Mouse (Mus musculus) MEL (cell line): ENCODE results near the gene Ccdc141. TPM values are rescaled to one million over a fixed set of nuclear protein-coding genes. Genes with fewer than 3 reads are reported as not detected.

Experiments used
- DNase-seq: peaks from one replicate; pipeline ENCODE4 v3.0.0; 2011; ENCODE audit warnings: low read depth, low spot score
- H3K27ac ChIP-seq: 2 replicates; pipeline ENCODE4 v1.5.1; 2012; ENCODE audit warnings: low read depth, mild to moderate bottlenecking, control low read depth, low read length, moderate library complexity; ENCODE audit not compliant: control insufficient read depth
- H3K27me3 ChIP-seq, 2 experiments: fragments of 150-350 bp in 1 of 2; sonication (generic) in 1 of 2; 2 replicates each; pipeline ENCODE4 v1.6.1; 2012; ENCODE audit warnings: low read length in 2 of 2, mild to moderate bottlenecking in 2 of 2, improper control_type of control experiment in 1 of 2, moderate library complexity in 1 of 2; ENCODE audit not compliant: insufficient read depth in 2 of 2, control insufficient read depth in 1 of 2
- H3K36me3 ChIP-seq, 2 experiments: 2 replicates each; pipeline ENCODE4 v1.6.1; 2012 to 2014; ENCODE audit warnings: low read length in 2 of 2, improper control_type of control experiment in 1 of 2, inconsistent platforms in 1 of 2, mild to moderate bottlenecking in 1 of 2; ENCODE audit not compliant: insufficient read depth in 2 of 2, control insufficient read depth in 1 of 2
- H3K4me1 ChIP-seq, 2 experiments: fragments of 150-350 bp in 1 of 2; sonication (generic) in 1 of 2; 2 replicates each; pipeline ENCODE4 v1.6.1; 2012; ENCODE audit warnings: low read length in 2 of 2, improper control_type of control experiment in 1 of 2, mild to moderate bottlenecking in 1 of 2; ENCODE audit not compliant: insufficient read depth in 2 of 2, control insufficient read depth in 1 of 2
- H3K4me3 ChIP-seq, 2 experiments: fragments of 150-350 bp in 1 of 2; sonication (generic) in 1 of 2; 2 replicates each; pipeline ENCODE4 v1.5.1; 2012; ENCODE audit warnings: low read depth in 2 of 2, low read length in 2 of 2, mild to moderate bottlenecking in 2 of 2, moderate library complexity in 2 of 2, control low read depth in 1 of 2, improper control_type of control experiment in 1 of 2; ENCODE audit not compliant: control insufficient read depth in 1 of 2, insufficient read depth in 1 of 2
- H3K79me2 ChIP-seq: 2 replicates; pipeline ENCODE4 v1.6.1; 2012; ENCODE audit warnings: mild to moderate bottlenecking, low read length, moderate library complexity; ENCODE audit not compliant: control insufficient read depth, poor library complexity, insufficient read depth
- H3K9ac ChIP-seq: 2 replicates; pipeline ENCODE4 v1.6.1; 2012; ENCODE audit warnings: low read depth, mild to moderate bottlenecking, control low read depth, low read length, moderate library complexity; ENCODE audit not compliant: control insufficient read depth, poor library complexity, severe bottlenecking
- H3K9me3 ChIP-seq: fragments of 150-350 bp; sonication (generic); replicated peaks from 2 replicates; pipeline ENCODE4 v1.6.1; 2012; ENCODE audit warnings: mild to moderate bottlenecking, low read length, improper control_type of control experiment, moderate library complexity; ENCODE audit not compliant: insufficient read depth
- CHD2 ChIP-seq: IDR thresholded peaks from 2 replicates; pipeline ENCODE4 v1.6.1; 2011; ENCODE audit warnings: low read length, improper control_type of control experiment
- E2F4 ChIP-seq: IDR thresholded peaks from 2 replicates; pipeline ENCODE4 v1.6.1; 2011; ENCODE audit warnings: low read depth, low read length, improper control_type of control experiment, borderline replicate concordance
- GABPA ChIP-seq: IDR thresholded peaks from 2 replicates; pipeline ENCODE4 v1.6.1; 2012; ENCODE audit warnings: low read depth, mild to moderate bottlenecking, inconsistent platforms, low read length, improper control_type of control experiment, moderate library complexity
- HCFC1 ChIP-seq: IDR thresholded peaks from 2 replicates; pipeline ENCODE4 v1.6.1; 2012; ENCODE audit warnings: low read depth, mild to moderate bottlenecking, inconsistent platforms, low read length, improper control_type of control experiment, moderate library complexity
- JUND ChIP-seq: IDR thresholded peaks from 2 replicates; pipeline ENCODE4 v1.6.1; 2011; ENCODE audit warnings: low read depth, mild to moderate bottlenecking, improper control_type of control experiment, low read length
- MAFK ChIP-seq: IDR thresholded peaks from 2 replicates; pipeline ENCODE4 v1.6.1; 2011; ENCODE audit warnings: low read depth, mild to moderate bottlenecking, low read length, improper control_type of control experiment, borderline replicate concordance
- MAZ ChIP-seq: IDR thresholded peaks from 2 replicates; pipeline ENCODE4 v1.6.1; 2012; ENCODE audit warnings: low read depth, mild to moderate bottlenecking, inconsistent platforms, low read length, improper control_type of control experiment
- MEF2A ChIP-seq: IDR thresholded peaks from 2 replicates; pipeline ENCODE4 v1.6.1; 2014; ENCODE audit warnings: low read depth, mild to moderate bottlenecking, inconsistent platforms, low read length, improper control_type of control experiment; ENCODE audit not compliant: poor library complexity, insufficient replicate concordance, severe bottlenecking; ENCODE audit errors: extremely low read depth
- MXI1 ChIP-seq: IDR thresholded peaks from 2 replicates; pipeline ENCODE4 v1.6.1; 2011; ENCODE audit warnings: mild to moderate bottlenecking, low read depth, low read length, improper control_type of control experiment
- NELFE ChIP-seq: IDR thresholded peaks from 2 replicates; pipeline ENCODE4 v1.6.1; 2011; ENCODE audit warnings: low read depth, low read length, improper control_type of control experiment
- NRF1 ChIP-seq: IDR thresholded peaks from 2 replicates; pipeline ENCODE4 v1.6.1; 2014; ENCODE audit warnings: low read depth, mild to moderate bottlenecking, inconsistent platforms, low read length, improper control_type of control experiment, moderate library complexity; ENCODE audit not compliant: poor library complexity, insufficient read depth, severe bottlenecking
- POLR2A ChIP-seq, 2 experiments: IDR thresholded peaks; 2 replicates each; pipeline ENCODE4 v1.6.1; 2011 to 2012; ENCODE audit warnings: low read length in 2 of 2, mild to moderate bottlenecking in 2 of 2, control low read depth in 1 of 2, improper control_type of control experiment in 1 of 2, low read depth in 1 of 2, moderate library complexity in 1 of 2; ENCODE audit not compliant: control insufficient read depth in 1 of 2, insufficient read depth in 1 of 2, poor library complexity in 1 of 2
- POLR2AphosphoS2 ChIP-seq: IDR thresholded peaks from 2 replicates; pipeline ENCODE4 v1.6.1; 2011; ENCODE audit warnings: low read length, improper control_type of control experiment
- POLR2AphosphoS5 ChIP-seq: IDR thresholded peaks from 2 replicates; pipeline ENCODE4 v1.6.1; 2012; ENCODE audit warnings: low read depth, borderline replicate concordance, mild to moderate bottlenecking, inconsistent platforms, low read length, moderate library complexity, mixed read lengths
- SIN3A ChIP-seq: IDR thresholded peaks from 2 replicates; pipeline ENCODE4 v1.6.1; 2012; ENCODE audit warnings: low read length, improper control_type of control experiment, inconsistent platforms
- TAL1 ChIP-seq: IDR thresholded peaks from 2 replicates; pipeline ENCODE4 v1.6.1; 2012; ENCODE audit warnings: mild to moderate bottlenecking, inconsistent platforms, low read length, moderate library complexity, mixed read lengths
- UBTF ChIP-seq: IDR thresholded peaks from 2 replicates; pipeline ENCODE4 v1.6.1; 2012; ENCODE audit warnings: low read depth, mild to moderate bottlenecking, inconsistent platforms, low read length, improper control_type of control experiment, moderate library complexity, borderline replicate concordance; ENCODE audit not compliant: insufficient read depth
- USF1 ChIP-seq: IDR thresholded peaks from 2 replicates; pipeline ENCODE4 v1.6.1; 2014; ENCODE audit warnings: low read depth, mild to moderate bottlenecking, inconsistent platforms, low read length, improper control_type of control experiment, moderate library complexity
- USF2 ChIP-seq, 2 experiments: IDR thresholded peaks; 2 replicates each; pipeline ENCODE4 v1.6.1; 2011 to 2012; ENCODE audit warnings: improper control_type of control experiment in 2 of 2, low read length in 2 of 2, borderline replicate concordance in 1 of 2, inconsistent platforms in 1 of 2, low read depth in 1 of 2, mild to moderate bottlenecking in 1 of 2; ENCODE audit not compliant: insufficient read depth in 1 of 2
- ZC3H11A ChIP-seq: IDR thresholded peaks from 2 replicates; pipeline ENCODE4 v1.6.1; 2012; ENCODE audit warnings: low read depth, mild to moderate bottlenecking, inconsistent platforms, low read length, improper control_type of control experiment
- ZMIZ1 ChIP-seq: IDR thresholded peaks from 2 replicates; pipeline ENCODE4 v1.6.1; 2012; ENCODE audit warnings: low read depth, mild to moderate bottlenecking, inconsistent platforms, low read length, improper control_type of control experiment, moderate library complexity
- ZNF384 ChIP-seq: IDR thresholded peaks from 2 replicates; pipeline ENCODE4 v1.6.1; 2012; ENCODE audit warnings: low read depth, mild to moderate bottlenecking, inconsistent platforms, low read length, improper control_type of control experiment
- polyA plus RNA-seq, 2 experiments: library from polyadenylated mRNA; stranded (reverse) in 1 of 2; unstranded in 1 of 2; fragments of >175 nt in 1 of 2; fragments of >200 nt in 1 of 2; gene quantifications; 2 replicates each; pipeline versions ENCODE4 v1.2.1 to v1.2.4; 2012; ENCODE audit warnings: low replicate concordance in 2 of 2, low read depth in 1 of 2; ENCODE audit not compliant: insufficient read length in 2 of 2, insufficient read depth in 1 of 2, missing spikeins in 1 of 2
- total RNA-seq: library from RNA; depleted of rRNA; stranded (reverse); fragments of 300-350 nt; gene quantifications from 2 replicates; pipeline ENCODE4 v1.2.3, GENCODE M21; 2012

The Ccdc141 gene
- total and polyA plus RNA-seq, 3 experiments, result 0.54 to 1.1 TPM; not detected in 1

DNA sequence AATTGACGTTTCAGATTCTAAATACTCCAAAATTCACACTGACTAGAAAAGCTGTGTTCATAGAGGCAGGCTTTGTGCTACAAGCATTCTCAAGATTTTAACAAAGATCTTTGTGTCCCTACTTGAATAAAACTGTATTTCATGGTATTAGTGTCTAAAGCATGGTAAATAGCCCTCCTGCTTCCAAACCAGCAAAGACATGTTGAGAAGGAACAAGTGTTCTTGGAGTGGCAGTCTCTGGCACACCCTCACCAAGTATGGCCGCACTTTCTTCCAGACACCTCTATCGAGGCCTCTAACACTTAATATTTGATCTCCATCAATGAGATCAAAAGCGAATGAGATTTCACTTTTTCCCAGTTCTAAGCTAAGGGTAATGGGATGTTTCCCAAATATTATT, 78.7 kb downstream of the Ccdc141 start:
- H3K9me3 ChIP-seq, result no peaks in the 10 kb centered on the region
- H3K27ac ChIP-seq, result no peak overlapping the region
- TF ChIP-seq POLR2AphosphoS5 (no peak), UBTF (no peak), MXI1 (no peak), NRF1 (no peak), POLR2A (IDR thresholded peaks at IDR 0.05; ENCODE audit: control insufficient read depth in 1 of 2, insufficient read depth in 1 of 2, low read depth in 1 of 2, low read length in 2 of 2, poor library complexity in 1 of 2) (no peak), MAFK (no peak), CHD2 (no peak), MAZ (no peak), ZNF384 (no peak), USF1 (no peak), ZC3H11A (no peak)

GRCm38 (mm10) chr2:77085313-77085712, 85.1 kb downstream of the Ccdc141 start:
- Histone ChIP-seq H3K36me3 (no peaks in the 10 kb centered on the region), H3K4me3 (no peak overlapping the region), H3K9me3 (no peaks in the 10 kb centered on the region), H3K79me2 (no peaks in the 10 kb centered on the region), H3K4me1 (no peaks in the 10 kb centered on the region)
- TF ChIP-seq ZMIZ1, result no peak
- no peak for TF ChIP-seq TAL1
- TF ChIP-seq UBTF, result no peak
- TF ChIP-seq E2F4, result no peak
- TF ChIP-seq NELFE, result no peak
- no peak for TF ChIP-seq JUND
- no peak for TF ChIP-seq SIN3A
- no peak for TF ChIP-seq CHD2
- no peak for TF ChIP-seq POLR2AphosphoS2
- no peak for TF ChIP-seq POLR2AphosphoS5
- no peak for TF ChIP-seq GABPA
- no peak for TF ChIP-seq HCFC1
- no peak for TF ChIP-seq MAFK
- TF ChIP-seq MEF2A, result no peak
- TF ChIP-seq NRF1, result no peak
- no peak for TF ChIP-seq USF2 (IDR thresholded peaks at IDR 0.05; ENCODE audit: borderline replicate concordance in 1 of 2, insufficient read depth in 1 of 2, low read depth in 1 of 2, low read length in 2 of 2)
- TF ChIP-seq ZNF384, result no peak
- TF ChIP-seq, all 39 proteins: peak for 0
- Histone ChIP-seq H3K27ac (no peak overlapping the region), H3K27me3 (no peaks in the 10 kb centered on the region), H3K9ac (no peak overlapping the region)
- DNase-seq, result no peak

More for the DNA sequence above, 78.7 kb downstream of the Ccdc141 start:
- DNase-seq, result no peak
- Histone ChIP-seq H3K4me1 (no peaks in the 10 kb centered on the region), H3K36me3 (no peaks in the 10 kb centered on the region), H3K27me3 (no peaks in the 10 kb centered on the region), H3K9ac (no peak overlapping the region), H3K4me3 (no peak overlapping the region), H3K79me2 (no peaks in the 10 kb centered on the region)
